8 mouse cellular contexts compared by ENCODE assay signal in genomic region chr2:84883084-84883483, GRCm38 (mm10). TPM values are rescaled to one million over a fixed set of nuclear protein-coding genes. Genes with fewer than 3 reads are reported as not detected.
DNase-seq lines count a peak whose midpoint lies in the region; ATAC-seq lines count a peak whose summit lies in the region.

No protein-coding gene starts in this region.

- H3K9ac ChIP-seq in forebrain, embryonic 14.5 days (ENCODE audit: low read length): no peak overlapping the region
- 0 out of 2 replicates have a peak overlapping the region, but pooled peaks have one; percentile 14 for H3K9ac ChIP-seq in limb, embryonic 12.5 days (replicated peaks)
- H3K9ac ChIP-seq in neural tube, embryonic 15.5 days (replicated peaks): no peak overlapping the region

- intact Hi-C loops in left cerebral cortex, postnatal 10 days (cut with DNase I): no loop called here
- intact Hi-C loops in gastrocnemius, postnatal 36 days (cut with DNase I): no loop called here

- no peaks in the 10 kb centered on the region for H3K36me3 ChIP-seq in forebrain, embryonic 14.5 days (ENCODE audit: control insufficient read depth, insufficient read depth, low read length)
- no peaks in the 10 kb centered on the region for H3K36me3 ChIP-seq in limb, embryonic 12.5 days
- H3K36me3 ChIP-seq in neural tube, embryonic 15.5 days: no peaks in the 10 kb centered on the region

- peak; percentile 0 to 31 for DNase-seq in left cerebral cortex, postnatal 10 days (ENCODE audit: extremely low spot score in 1 of 2, low spot score in 2 of 2)
- DNase-seq in left cerebral cortex, adult 18-20 months (ENCODE audit: low spot score in 2 of 2): no peak
- no peak for DNase-seq in forebrain, embryonic 14.5 days (ENCODE audit: low spot score)
- DNase-seq in gastrocnemius, postnatal 36 days: no peak
- no peak for DNase-seq in adrenal gland, adult 2 months
- no peak for DNase-seq in adrenal gland, adult (ENCODE audit: inconsistent age in 2 of 2, low spot score in 1 of 2)

- 0 out of 2 replicates have a peak overlapping the region, but pooled peaks have one; percentile 6 for H3K4me3 ChIP-seq in forebrain, embryonic 14.5 days (ENCODE audit: low read depth, low read length)
- H3K4me3 ChIP-seq in limb, embryonic 12.5 days (replicated peaks): peak overlapping the region; percentile 21
- 0 out of 2 replicates have a peak overlapping the region, but pooled peaks have one; percentile 6 for H3K4me3 ChIP-seq in neural tube, embryonic 15.5 days (replicated peaks)

- no peak for ATAC-seq in forebrain, embryonic 14.5 days
- ATAC-seq in limb, embryonic 12.5 days (ENCODE audit: insufficient number of reproducible peaks, insufficient read depth, low FRiP score, low TSS enrichment, low read depth): 0 out of 2 replicates have a peak, but pooled peaks have one; percentile 11
- no peak for ATAC-seq in neural tube, embryonic 15.5 days (ENCODE audit: low FRiP score)

- peak overlapping the region; percentile 83 for H3K4me2 ChIP-seq in forebrain, embryonic 14.5 days (ENCODE audit: low read length)
- peak overlapping the region; percentile 40 for H3K4me2 ChIP-seq in limb, embryonic 12.5 days
- peak overlapping the region; percentile 39 for H3K4me2 ChIP-seq in neural tube, embryonic 15.5 days

- H3K27ac ChIP-seq in forebrain, embryonic 14.5 days (ENCODE audit: low read depth, low read length): no peak overlapping the region
- H3K27ac ChIP-seq in limb, embryonic 12.5 days: no peak overlapping the region
- H3K27ac ChIP-seq in neural tube, embryonic 15.5 days (replicated peaks): no peak overlapping the region

- H3K4me1 ChIP-seq in forebrain, embryonic 14.5 days (ENCODE audit: control insufficient read depth, insufficient read depth, low read length): peaks cover 14% of the 10 kb centered on the region
- peaks cover 39% of the 10 kb centered on the region for H3K4me1 ChIP-seq in limb, embryonic 12.5 days (replicated peaks)
- peaks cover 37% of the 10 kb centered on the region for H3K4me1 ChIP-seq in neural tube, embryonic 15.5 days

- WGBS in forebrain, embryonic 14.5 days: 15% methylated on average over 6 of the region's 6 CpGs
- under 1% methylated on average over 6 of the region's 6 CpGs for WGBS in limb, embryonic 12.5 days
- 7% methylated on average over 6 of the region's 6 CpGs for WGBS in neural tube, embryonic 15.5 days

- peaks cover 43% of the 10 kb centered on the region for H3K27me3 ChIP-seq in forebrain, embryonic 14.5 days (replicated peaks; ENCODE audit: control insufficient read depth, insufficient read depth, low read length)
- H3K27me3 ChIP-seq in limb, embryonic 12.5 days: peaks cover 93% of the 10 kb centered on the region
- H3K27me3 ChIP-seq in neural tube, embryonic 15.5 days (replicated peaks): peaks cover 74% of the 10 kb centered on the region

- no peaks in the 10 kb centered on the region for H3K9me3 ChIP-seq in forebrain, embryonic 14.5 days (replicated peaks; ENCODE audit: control insufficient read depth, low read length)
- H3K9me3 ChIP-seq in limb, embryonic 12.5 days: no peaks in the 10 kb centered on the region
- H3K9me3 ChIP-seq in neural tube, embryonic 15.5 days (replicated peaks): no peaks in the 10 kb centered on the region

RNA-seq across cellular contexts. Expression of gene Rtn4rl2, which starts 3.4 kb away (rescaled TPM):
- total RNA-seq in left cerebral cortex, postnatal 10 days (2021): 10 to 100 TPM; 82.1 to 83.8 TPM
- 10 to 100 TPM; 91.9 to 95.9 TPM for total RNA-seq in left cerebral cortex, adult 18-20 months (2021)
- 7.5 and 13.6 TPM in 2 replicates for polyA plus RNA-seq in forebrain, embryonic 14.5 days (2014; fragmentation: Nextera tagmentation; extraction: Ambion mirVana)
- 0.84 and 0.95 TPM in 2 replicates for polyA plus RNA-seq in limb, embryonic 12.5 days (2016; fragmentation: Nextera tagmentation; extraction: Ambion mirVana)
- polyA plus RNA-seq in neural tube, embryonic 15.5 days (2015; fragmentation: Nextera tagmentation; extraction: Ambion mirVana): 3.6 and 3.9 TPM in 2 replicates
- total RNA-seq in gastrocnemius, postnatal 36 days (2021): under 1 TPM; 0.20 to 0.26 TPM
- total RNA-seq in adrenal gland, adult 2 months (2021): 1 to 10 TPM; 1.1 to 1.5 TPM
- 11.5 and 17.5 TPM in 2 replicates for polyA plus RNA-seq in adrenal gland, adult 2 months (2012; rRNA removed)

RNA-seq across cellular contexts. Expression of gene Slc43a1, which starts 44.4 kb away (rescaled TPM):
- total RNA-seq in left cerebral cortex, postnatal 10 days (2021): under 1 TPM; 0.34 to 0.43 TPM
- total RNA-seq in left cerebral cortex, adult 18-20 months (2021): under 1 TPM; 0.21 to 0.23 TPM
- polyA plus RNA-seq in forebrain, embryonic 14.5 days (2014; fragmentation: Nextera tagmentation; extraction: Ambion mirVana): 3.4 and 4.0 TPM in 2 replicates
- polyA plus RNA-seq in limb, embryonic 12.5 days (2016; fragmentation: Nextera tagmentation; extraction: Ambion mirVana): 21.1 and 23.8 TPM in 2 replicates
- polyA plus RNA-seq in neural tube, embryonic 15.5 days (2015; fragmentation: Nextera tagmentation; extraction: Ambion mirVana): 1.3 and 5.0 TPM in 2 replicates
- 10 to 100 TPM in 1 of 2 experiments, 1 to 10 TPM in 1; 7.6 to 19.2 TPM for total RNA-seq in gastrocnemius, postnatal 36 days (2021)
- 10 to 100 TPM in 1 of 2 experiments, 1 to 10 TPM in 1; 4.4 to 12.7 TPM for total RNA-seq in adrenal gland, adult 2 months (2021)
- 10.1 and 14.3 TPM in 2 replicates for polyA plus RNA-seq in adrenal gland, adult 2 months (2012; rRNA removed)

RNA-seq across cellular contexts. Expression of gene Slc43a3, which starts 53.3 kb away (rescaled TPM):
- 1 to 10 TPM; 1.8 to 2.0 TPM for total RNA-seq in left cerebral cortex, postnatal 10 days (2021)
- total RNA-seq in left cerebral cortex, adult 18-20 months (2021): under 1 TPM; 0.19 to 0.33 TPM
- polyA plus RNA-seq in forebrain, embryonic 14.5 days (2014; fragmentation: Nextera tagmentation; extraction: Ambion mirVana): 6.6 and 7.0 TPM in 2 replicates
- polyA plus RNA-seq in limb, embryonic 12.5 days (2016; fragmentation: Nextera tagmentation; extraction: Ambion mirVana): 30.0 and 33.9 TPM in 2 replicates
- 5.7 and 15.2 TPM in 2 replicates for polyA plus RNA-seq in neural tube, embryonic 15.5 days (2015; fragmentation: Nextera tagmentation; extraction: Ambion mirVana)
- total RNA-seq in gastrocnemius, postnatal 36 days (2021): 10 to 100 TPM; 17.9 to 30.2 TPM
- 10 to 100 TPM; 62.5 to 80.9 TPM for total RNA-seq in adrenal gland, adult 2 months (2021)
- polyA plus RNA-seq in adrenal gland, adult 2 months (2012; rRNA removed): 57.5 and 59.7 TPM in 2 replicates

RNA-seq across cellular contexts. Expression of gene Timm10, which starts 56.3 kb away (rescaled TPM):
- total RNA-seq in left cerebral cortex, postnatal 10 days (2021): 10 to 100 TPM; 62.8 to 66.7 TPM
- total RNA-seq in left cerebral cortex, adult 18-20 months (2021): 10 to 100 TPM; 46.9 to 57.8 TPM
- 70.2 and 90.7 TPM in 2 replicates for polyA plus RNA-seq in forebrain, embryonic 14.5 days (2014; fragmentation: Nextera tagmentation; extraction: Ambion mirVana)
- 38.8 and 43.3 TPM in 2 replicates for polyA plus RNA-seq in limb, embryonic 12.5 days (2016; fragmentation: Nextera tagmentation; extraction: Ambion mirVana)
- 78.9 and 86.0 TPM in 2 replicates for polyA plus RNA-seq in neural tube, embryonic 15.5 days (2015; fragmentation: Nextera tagmentation; extraction: Ambion mirVana)
- total RNA-seq in gastrocnemius, postnatal 36 days (2021): 10 to 100 TPM; 39.6 to 55.9 TPM
- 10 to 100 TPM; 38.5 to 59.6 TPM for total RNA-seq in adrenal gland, adult 2 months (2021)
- polyA plus RNA-seq in adrenal gland, adult 2 months (2012; rRNA removed): 17.0 and 19.2 TPM in 2 replicates

Comparison
In these comparisons a context has a peak if more than half of its experiments do, and no peak if none do; other contexts are left out.
1. DNase-seq: peak in left cerebral cortex, postnatal 10 days (2 of 2); none in left cerebral cortex, adult 18-20 months (0 of 2), forebrain, embryonic 14.5 days (single experiment), gastrocnemius, postnatal 36 days (0 of 2), adrenal gland, adult 2 months (single experiment) and adrenal gland, adult (0 of 2).
2. RNA of gene Rtn4rl2, which starts 3.4 kb away (total RNA-seq): 91.9 to 95.9 TPM in left cerebral cortex, adult 18-20 months and 82.1 to 83.8 TPM in left cerebral cortex, postnatal 10 days; 1.1 to 1.5 TPM in adrenal gland, adult 2 months and 0.20 to 0.26 TPM in gastrocnemius, postnatal 36 days; every median in the first group is over 10 times any median in the second.
3. RNA of gene Slc43a3, which starts 53.3 kb away (total RNA-seq): 62.5 to 80.9 TPM in adrenal gland, adult 2 months and 17.9 to 30.2 TPM in gastrocnemius, postnatal 36 days; 1.8 to 2.0 TPM in left cerebral cortex, postnatal 10 days and 0.19 to 0.33 TPM in left cerebral cortex, adult 18-20 months; every median in the first group is over 4 times any median in the second.
4. Peak in every context shown above with its lines, with median percentiles within 50 percentile points of each other: H3K4me2 ChIP-seq and H3K4me3 ChIP-seq.